Mouse (Mus musculus) A20 (cell line): Measurements from ENCODE around the gene Dram1.
A peak's percentile ranks its signal among the peaks of the same experiment; 100 is the strongest.

Source experiments
- DNase-seq: peaks from one replicate; pipeline ENCODE4 v3.0.0-alpha.2; 2011; ENCODE audit warnings: low read depth, low spot score

Gene Dram1

GRCm38 (mm10) chr10:88379013-88379885, at the start of gene Dram1, which contains the start of gene Gnptab:
Gene Dram1, minus strand, starts transcription at chr10:88379080.
Gene Gnptab, plus strand, starts transcription at chr10:88379132.
- peak; percentile 92 for DNase-seq

GRCm38 (mm10) chr10:88427998-88428397, 49.1 kb upstream of the Dram1 start:
- DNase-seq: no peak

GRCm38 (mm10) chr10:88426896-88427295, 48.0 kb upstream of the Dram1 start:
- DNase-seq: no peak

DNA sequence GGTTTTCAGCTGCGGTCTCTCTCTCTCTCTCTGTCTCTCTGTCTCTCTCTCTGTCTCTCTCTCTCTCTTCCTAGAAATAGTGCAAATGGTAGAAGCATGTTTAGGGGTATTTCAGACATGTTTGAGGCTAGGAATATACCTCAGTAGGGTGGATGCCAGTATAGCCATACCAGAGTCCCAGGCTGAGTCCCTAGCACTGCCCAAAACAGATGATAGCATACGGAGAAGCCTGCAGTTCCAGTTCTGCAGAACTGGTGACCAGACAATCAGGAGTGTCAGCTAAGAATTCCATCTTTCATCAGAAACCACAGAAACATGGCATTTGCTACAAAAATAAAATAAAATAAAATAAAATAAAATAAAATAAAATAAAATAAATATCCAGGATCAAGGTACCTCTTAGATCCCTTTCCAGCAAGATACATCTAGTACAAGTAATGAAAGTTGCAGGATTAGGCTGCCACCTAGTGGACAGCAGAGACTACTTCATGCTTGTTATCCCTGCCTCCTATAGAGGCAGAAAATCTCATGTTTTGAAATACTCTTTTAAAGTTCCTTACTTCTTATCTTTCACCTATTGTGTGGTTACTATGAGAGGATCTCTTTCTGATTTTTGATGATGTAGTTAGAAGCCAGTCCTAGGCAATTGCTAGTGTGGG, 47.4 kb upstream of the Dram1 start:
- DNase-seq: peak; percentile 78

DNA sequence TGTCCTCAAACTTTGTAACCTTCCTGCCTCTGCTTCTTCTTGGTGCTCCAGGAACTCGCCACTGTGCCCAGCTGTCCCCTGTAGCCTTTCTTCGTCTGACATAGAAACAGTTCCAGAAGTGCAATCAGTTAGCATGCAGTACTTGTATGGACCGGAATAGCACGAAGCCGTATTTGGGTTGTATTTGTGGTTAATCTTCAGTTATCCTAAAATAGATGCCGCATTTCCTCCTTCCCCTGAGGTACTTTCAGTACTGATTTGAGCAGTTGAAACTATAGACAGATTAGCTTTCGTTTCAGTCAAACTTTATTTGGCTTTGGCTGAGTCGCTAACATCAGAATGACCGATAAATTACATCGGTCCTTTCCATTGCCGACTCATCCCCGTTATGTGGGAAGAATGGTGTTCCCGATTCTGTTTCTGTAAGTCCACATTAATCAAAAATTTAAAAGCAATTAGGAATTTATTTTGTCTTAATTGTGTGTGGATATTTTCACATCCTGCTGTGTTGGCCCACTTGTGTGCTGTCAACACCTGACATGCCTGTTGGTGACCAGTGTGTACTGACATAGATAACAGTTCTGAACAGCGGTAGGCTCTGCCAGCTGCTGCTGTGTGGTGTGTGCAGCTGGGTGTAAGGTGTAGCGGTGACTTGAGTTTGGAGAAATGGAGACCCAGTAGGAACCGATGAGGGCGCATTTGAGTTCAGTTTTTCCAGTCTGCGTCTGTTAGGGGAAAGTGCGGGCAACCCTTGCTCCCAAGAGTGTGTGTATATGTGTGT, 42.0 kb upstream of the Dram1 start:
- DNase-seq: peak; percentile 82

DNA sequence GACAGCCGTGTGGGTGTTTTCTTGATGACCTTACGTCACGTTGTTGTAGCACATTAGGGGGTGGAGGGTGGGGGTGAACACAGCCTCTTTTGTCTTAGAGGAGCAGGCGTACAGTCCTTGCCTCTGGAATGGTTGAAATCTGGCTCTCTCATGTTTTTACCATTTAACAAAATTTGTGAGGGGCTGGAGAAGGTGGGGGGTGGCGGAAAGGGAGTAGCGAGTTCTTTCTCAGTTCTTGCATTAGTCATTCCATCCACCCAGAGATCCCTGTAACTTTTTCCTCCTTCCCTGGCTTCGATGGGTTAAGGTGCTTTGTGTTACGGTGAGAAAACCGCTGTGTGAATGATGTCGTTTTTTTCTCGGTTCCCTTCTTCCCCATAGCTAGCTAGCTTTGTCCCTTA, 41.3 kb upstream of the Dram1 start:
- DNase-seq: no peak

DNA sequence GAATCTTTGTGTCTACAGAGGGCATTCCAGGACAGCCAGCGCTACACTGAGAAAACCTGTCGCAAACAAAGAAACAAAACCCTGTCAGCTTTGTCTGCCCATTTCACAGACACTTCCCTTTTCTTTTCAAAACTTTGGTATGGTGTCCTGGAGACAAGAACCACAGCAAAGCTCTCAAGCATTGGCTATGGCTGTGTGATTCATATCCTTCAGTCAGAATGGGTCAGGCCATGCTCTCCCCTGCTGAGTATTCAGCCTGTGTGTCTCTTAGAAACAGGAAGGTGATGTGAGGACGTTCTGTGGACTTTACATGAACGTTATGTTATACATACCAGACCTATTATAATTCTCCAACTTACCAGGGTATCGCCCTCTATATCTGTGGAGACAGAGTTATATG, 38.8 kb upstream of the Dram1 start:
- no peak for DNase-seq

DNA sequence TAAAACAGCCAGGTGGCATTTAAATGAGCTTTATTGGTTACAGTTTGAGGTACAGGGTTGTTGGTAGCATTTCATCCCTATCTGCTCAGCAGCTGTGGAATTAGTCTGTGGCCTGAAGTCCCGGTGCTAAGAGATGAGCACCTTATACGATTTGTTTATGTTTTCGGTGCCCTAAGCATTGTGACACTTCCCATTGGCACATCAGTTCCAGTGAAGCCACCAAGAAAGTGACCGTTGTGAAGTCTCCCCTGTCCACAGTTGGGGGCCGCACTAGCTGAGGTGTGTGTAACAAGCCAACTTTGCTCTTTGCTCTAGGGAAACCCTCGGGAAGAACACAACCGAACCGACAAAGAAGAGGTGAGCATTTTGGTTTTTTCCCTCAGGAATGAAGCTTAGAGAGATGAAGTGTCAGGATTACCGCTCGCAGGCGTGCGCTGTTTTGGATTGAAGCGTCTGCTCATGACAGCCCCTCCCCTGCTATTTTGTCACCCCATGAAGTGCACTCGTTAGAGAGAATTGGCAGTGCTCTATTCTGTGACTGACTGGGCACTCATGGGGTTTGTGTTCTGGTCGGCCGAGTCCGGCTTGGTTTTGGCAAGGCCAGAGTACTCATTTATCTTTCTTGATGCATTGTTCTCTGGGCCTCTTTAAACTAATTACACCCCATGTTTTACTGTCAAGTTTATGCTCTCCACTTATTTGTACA, 33.6 kb upstream of the Dram1 start:
- no peak for DNase-seq

DNA sequence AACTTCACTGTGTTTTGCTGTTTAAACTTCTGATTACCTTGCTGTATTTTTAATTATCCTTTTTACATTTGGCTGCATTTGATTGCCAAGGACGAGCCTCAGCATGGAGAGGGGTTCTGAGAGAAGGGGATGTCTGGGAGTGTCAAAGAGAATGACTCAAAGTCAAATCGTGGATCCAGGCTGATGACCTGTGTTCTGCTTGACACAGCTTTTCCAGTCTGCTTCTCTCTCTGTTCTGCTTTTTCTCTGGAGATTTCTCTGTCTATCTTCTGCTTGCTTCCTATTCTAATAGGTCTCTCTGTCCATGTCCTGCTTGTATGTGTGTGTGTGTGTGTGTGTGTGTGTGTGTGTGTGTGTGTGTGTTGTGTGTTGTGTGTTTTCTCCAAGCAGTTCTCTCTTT, 30.9 kb upstream of the Dram1 start:
- DNase-seq: peak; percentile 54

GRCm38 (mm10) chr10:88407875-88408631, 29.2 kb upstream of the Dram1 start:
- DNase-seq: no peak

- peak; percentile 86 for DNase-seq
These were observed 26.9 kb upstream of the Dram1 start for GRCm38 (mm10) chr10:88405812-88406211.

GRCm38 (mm10) chr10:88404220-88404619, 25.3 kb upstream of the Dram1 start:
- DNase-seq: no peak

GRCm38 (mm10) chr10:88403021-88403420, 24.1 kb upstream of the Dram1 start:
- no peak for DNase-seq

DNA sequence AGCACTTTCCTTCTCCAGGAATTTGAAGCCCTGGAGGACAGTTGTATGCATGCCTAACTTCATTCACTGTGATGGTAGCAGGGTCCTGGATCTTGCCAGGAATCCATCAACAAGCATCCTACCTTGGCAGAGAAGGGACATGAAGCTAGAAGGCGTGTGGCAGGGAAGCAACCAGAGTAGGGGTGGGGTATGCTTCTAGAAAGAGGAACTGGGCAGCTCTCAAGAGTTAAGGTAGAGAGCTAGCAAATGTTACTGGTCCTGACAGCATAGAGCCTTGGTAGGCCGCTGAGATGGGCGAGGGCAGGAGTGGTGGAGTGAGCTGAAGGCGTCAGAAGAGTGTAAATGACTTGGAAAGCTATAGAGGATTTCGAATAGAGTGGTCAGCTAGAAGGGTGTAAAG, 20.4 kb upstream of the Dram1 start:
- DNase-seq: peak; percentile 61

DNA sequence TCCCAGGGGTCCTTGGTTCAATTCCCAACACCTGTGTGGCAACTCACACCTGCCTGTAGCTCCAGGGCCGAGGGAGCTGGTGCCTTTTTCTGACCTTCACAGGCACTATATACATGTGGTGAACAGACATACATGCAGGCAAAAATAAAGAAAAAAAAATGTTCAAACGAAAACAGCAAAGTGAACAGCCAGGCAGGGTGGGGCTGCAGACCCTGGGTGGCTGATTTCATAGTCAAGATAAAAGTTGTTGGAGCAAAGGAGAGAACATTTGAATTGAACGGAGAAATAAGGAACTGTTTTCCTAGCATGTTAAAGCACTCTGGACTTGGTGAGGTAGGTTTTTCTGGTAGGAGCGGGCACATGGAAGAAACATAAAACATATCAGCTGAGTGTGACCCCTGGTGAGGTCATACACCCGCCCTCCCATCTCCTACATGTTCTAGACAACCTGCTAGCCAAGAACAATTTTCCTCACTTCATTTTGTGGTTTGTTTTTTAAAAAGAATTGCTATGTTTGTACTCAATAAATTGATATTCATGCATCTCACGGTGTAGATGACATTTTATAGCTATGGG, 19.9 kb upstream of the Dram1 start:
- DNase-seq: no peak

DNA sequence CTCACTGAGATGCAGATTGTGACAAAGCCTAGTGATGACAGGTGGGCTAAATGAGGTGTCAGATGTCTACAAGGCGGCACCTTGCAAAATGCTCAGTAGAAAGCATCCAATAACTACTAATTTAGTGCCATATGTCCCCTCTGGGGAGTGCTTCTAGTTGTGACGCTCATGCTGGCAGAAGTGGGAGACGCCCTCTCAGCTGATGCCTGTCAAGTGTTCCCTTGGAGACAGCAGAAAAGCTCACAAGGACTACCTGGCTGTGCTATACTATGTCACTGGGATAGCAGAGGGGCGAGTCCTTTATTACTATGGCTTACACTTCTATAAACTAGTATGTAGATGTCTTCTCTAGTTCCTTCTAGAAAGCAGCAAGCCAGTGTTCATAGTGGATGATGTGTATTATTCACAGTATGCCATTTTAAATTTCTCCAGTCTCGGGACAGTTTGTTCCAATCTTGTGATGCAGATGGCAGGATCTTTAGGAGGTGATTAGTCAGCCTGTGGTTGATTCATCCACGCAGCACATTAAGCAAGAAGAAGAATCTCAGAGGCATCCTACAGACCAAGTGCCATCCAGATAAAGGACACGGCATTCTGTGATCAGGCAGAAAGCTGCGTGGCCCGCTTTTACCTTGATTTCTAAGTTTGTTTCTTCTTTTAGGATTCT, 13.4 kb upstream of the Dram1 start:
- DNase-seq: no peak

GRCm38 (mm10) chr10:88391495-88391894, 12.6 kb upstream of the Dram1 start:
- DNase-seq: no peak

GRCm38 (mm10) chr10:88390096-88390790, 11.4 kb upstream of the Dram1 start:
- peak; percentile 78 for DNase-seq

- DNase-seq: peak; percentile 73
These were observed 10.7 kb upstream of the Dram1 start for GRCm38 (mm10) chr10:88389576-88389975.
